Mouse (Mus musculus) spleen, embryonic (tissue): ENCODE data around the gene Edem1.
"Not testable (repeated sequence)": the region's sequence is repeated elsewhere in the genome, so short reads cannot be mapped to it uniquely, and the experiment has no call there.

Experiments used
- CTCF ChIA-PET: fragments of 350-600 bp; sonication (Branson Sonifier 250); formaldehyde crosslinking; loops from one replicate; lab custom pipeline; 2022; lab: Charles Lee

The Edem1 gene

DNA sequence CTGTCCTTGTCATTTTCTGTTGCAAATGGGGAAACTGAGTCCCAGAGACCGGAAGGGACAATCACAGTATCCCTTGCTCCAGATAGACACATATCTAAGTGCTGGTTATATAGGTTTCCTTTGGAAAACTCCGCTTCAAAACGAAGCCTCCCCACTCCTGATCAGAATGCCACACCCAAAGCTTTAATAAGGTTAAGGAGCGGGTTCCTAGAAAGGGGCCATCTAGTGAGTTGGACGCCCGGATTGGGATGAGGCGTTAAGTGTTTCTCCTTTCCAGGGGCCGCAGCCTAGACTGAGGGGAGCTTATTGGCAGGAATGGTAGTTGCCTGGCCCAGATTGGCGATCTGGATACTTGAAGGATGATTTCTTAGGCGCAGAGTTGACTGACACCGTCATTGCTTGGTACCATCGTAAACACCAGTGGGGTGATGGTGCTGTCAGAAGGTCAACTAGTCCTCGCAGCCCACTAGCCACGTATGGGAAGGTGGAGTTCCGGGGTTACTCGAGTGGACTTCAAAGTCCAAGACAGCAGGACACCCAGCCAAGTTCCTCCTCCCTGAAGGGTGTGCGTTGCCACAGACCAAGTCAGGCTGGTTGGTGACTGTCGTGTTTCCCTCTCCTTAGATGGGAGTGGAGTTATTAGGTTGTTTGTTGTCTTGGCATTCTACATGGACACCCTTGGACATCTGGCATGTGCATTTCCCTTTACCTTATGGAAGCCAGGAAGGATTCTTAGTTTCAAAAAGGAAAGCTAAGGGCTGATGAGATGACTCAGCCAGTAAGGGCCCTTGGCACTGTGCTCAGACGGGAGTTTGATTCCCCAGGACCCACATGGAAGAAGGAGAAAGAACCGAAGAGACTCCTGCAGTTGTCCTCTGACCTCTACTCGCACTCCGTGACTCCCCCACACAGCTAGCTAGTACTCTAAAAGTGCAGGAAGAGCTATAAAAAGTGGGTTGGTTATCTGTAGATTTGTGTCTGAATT is 1.2 kb downstream of the Edem1 start:
- CTCF ChIA-PET: no interaction called here

DNA sequence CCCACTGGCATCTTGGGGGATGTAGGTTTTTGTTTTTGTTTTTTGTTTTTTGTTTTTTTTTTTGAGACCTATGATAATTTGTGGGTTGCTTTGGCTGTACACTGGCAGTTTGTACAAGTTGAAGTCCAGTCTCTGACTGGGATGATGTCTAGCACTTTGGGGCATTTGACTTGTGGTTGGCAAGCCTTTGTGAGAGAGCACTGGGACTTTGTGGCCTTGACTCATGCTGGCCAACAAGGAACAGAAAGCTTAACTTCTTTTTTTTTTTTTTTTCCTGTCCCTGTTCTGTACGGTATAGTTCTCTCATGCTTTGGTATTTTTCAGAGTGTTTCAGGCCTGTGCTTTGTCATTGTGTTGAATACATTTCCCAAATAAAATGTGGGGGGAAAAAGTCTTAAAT is 3.7 kb downstream of the Edem1 start:
- CTCF ChIA-PET: no interaction called here

DNA sequence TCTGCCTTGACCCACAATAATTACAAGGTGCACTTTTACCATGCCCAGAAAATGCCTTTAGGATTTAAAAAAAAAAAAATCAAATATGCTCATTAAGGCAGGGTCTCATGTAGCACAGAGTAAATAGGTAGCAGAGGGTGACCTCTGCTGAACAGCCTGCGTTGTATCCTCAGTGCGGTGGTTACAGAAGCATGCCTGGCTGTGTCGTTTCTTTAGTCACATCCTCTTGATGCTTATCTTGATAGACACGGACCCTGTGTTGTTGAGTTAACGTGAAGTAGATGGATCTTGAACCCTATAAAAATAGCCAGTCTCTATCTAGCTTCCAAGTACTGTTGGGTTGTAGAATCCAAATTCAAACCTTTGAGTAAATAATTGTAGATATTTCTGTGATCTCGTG is 4.5 kb downstream of the Edem1 start:
- CTCF ChIA-PET: no interaction called here

DNA sequence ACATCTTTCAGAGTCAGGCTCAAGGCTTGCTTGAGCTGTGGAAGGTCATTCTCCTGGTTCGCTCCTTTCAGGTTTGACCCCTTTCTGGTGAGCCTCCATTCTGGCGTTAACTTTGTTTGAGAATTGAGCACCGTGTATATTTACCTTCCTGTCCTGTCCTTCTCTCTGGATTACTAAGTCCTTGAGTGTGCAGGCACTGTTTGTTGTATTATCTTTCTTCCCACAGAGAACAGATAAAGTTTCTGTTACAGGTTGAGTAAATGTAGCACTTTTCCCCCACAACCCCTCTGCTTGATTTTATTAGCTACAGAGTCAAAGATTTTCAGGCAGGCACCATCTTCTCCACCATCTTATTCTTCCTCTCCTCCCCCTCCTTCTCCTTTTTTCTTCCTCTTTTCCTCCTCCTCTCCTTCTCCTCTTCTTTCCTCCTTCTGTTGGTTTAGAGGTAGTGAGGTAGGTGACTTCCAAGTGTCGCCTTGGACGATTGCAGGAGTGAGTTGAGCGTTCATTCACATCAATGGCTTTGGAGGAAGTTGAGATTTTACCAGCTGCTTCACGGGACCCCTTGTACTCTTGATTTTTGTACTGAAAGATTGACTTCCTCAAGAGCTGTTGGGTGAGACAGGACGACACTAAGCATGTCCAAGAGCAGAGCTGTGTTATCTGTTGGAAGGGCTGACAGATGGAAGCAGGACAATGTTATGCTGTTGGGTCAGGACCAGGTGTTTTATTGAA is 5.7 kb downstream of the Edem1 start:
- CTCF ChIA-PET: interaction anchor here (1.1 kb wide), 1 partner anchor 30 kb away, joined by 3 read pairs; no protein-coding TSS in a partner anchor

DNA sequence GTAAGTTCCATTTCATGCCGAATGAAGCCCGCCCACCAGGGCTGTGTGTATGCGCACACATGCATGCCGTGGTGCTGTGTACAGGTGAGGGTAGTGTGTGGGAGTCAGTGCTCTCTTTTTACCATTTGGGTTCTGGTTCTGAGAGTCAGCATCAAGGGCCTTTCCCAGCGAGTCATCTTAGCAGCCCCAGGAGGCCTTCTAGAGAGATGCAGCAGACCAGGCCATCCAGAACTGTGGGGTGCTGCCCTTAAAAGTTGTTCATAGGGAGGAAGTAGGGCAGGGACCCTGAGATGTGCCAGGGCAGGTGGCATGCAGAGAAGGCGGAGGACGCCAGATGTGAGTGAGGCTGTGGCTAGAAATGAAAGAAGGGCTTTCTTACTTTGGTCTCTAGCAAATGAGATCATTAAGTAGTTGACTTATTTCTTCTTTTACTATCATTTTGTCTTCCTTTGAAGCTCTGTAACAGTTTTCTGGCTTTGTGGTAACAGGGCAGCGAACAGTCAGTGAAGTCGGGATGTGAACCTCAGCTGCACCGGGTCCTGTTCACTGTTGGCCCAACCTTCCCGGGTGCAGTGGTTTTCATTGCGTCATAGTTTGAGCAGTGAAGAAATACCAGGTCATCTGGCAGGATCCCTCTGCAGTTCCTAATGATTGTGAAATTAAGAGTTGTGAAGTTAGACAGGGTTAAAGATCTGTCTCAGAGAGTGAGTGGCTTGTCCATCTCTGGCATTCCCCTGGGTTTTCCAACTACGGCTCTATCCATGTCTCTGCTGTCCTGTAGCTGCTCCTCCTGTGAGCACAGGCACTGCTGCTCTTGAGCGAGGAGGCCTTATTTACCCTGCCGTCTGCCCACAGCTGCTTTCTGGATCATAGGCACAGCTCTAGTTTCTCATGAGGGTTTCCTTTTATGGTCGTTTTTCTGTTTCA is 7.6 kb downstream of the Edem1 start:
- CTCF ChIA-PET: no interaction called here

DNA sequence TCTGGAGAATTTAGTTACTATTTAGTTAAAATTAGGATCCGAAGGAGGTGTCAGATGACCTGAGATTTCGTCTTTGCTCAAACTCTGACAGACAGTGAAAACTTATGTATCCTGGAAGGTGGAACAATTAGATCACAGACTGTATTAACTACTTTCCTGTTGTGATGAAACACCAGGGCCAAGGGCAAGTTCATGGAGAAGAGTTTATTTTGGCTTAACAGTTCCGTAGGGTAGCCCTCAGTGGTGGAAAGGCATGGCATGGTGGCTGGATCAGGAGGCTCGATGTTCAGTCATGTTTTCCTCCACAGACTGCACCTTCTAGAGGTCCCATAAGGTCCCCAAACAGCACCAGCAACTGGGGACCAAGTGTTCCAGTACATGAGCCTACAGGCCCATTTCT is 8.6 kb downstream of the Edem1 start:
- CTCF ChIA-PET: no interaction called here

DNA sequence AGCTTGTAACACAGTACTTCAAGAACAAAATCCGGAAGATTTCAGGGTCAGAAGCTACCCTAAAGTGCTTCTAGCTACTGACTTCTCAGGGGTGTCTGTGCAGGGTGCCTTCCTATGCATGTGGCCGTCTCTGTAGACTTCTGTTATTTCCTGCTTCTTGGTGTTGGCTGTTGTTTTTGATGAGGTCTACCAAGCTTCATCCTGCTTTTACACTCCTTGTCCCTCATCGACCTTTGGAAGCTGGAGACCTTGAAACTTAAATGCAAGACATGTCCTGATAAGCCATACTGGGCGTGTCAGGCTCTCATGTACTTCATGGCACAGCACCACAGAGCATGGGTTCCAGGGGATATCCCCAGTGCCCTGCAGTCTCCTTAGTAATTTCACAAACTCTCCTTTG is 9.5 kb downstream of the Edem1 start:
- CTCF ChIA-PET: no interaction called here

DNA sequence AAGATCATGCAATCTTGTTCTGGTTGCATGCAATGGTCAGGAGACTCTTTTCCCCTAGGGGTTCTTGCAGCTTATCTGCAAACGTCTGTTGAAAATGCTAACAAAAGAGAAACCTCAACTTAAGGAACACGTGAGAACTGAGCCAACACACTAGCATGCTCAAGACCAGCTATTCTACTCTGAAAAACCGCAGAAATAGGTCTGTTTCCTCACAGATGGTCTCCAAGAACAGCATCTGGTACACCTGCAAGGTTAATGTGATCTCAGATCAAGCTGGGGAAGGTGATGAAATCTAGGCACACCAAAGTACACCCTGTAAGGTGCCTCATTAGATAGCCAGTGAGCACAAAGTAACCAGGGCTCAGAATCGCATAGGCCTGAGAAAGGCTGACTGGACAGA is 11.0 kb downstream of the Edem1 start:
- CTCF ChIA-PET: no interaction called here

DNA sequence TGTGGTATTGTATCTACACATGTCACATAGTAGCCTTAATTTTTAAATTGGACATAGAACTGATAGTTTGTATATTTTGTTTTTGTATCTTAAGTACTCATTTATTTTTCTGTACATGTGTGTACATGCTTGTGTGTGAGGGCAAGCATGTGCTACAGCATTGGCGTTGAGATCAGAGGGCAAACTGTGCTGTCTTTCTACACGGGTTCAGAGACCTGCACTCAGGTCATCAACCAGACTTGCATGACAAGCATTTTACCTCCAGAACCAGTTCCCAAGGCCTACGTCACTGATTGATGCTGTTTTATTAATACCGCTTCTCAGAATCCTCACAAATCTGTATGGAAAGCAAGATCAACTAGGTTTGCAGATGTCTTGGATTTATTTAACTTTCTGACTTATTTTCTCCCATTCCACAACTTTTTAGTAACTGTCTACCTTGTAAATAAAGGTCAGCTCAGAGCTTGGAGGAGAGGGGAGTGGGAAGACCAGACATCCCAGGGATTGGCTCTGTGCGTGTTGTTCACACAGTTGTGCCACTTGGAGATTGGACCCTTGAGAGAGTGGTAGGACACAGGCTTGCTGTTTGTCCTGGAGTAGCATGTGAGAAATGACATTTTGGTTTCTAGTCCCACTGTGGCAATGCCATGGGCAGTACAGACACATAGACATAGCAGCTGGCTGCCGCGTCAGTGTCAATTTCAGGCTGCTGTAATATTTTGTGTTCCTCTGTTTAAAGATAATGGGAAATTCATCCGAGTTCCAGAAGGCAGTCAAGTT is 12.6 kb downstream of the Edem1 start:
- CTCF ChIA-PET: no interaction called here

DNA sequence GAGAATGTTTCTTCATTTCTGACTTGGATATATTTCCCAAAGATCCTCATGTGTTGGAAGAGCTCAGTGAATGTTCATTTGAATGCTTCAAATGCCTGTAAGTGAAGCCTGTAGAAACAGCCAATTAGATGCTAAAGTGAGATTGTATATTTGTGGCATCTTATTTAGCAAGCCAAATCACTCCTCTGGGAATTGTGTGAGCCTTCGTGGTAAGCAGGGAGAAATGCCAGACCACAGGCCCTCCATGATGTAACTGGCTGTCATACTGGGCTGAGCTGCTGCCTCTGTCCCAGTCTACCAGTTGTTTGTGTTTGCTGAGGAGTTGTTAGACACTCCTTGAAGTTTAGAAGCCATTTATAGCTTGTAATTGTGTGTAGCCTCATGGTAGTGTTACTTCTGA is 15.2 kb downstream of the Edem1 start:
- CTCF ChIA-PET: no interaction called here

DNA sequence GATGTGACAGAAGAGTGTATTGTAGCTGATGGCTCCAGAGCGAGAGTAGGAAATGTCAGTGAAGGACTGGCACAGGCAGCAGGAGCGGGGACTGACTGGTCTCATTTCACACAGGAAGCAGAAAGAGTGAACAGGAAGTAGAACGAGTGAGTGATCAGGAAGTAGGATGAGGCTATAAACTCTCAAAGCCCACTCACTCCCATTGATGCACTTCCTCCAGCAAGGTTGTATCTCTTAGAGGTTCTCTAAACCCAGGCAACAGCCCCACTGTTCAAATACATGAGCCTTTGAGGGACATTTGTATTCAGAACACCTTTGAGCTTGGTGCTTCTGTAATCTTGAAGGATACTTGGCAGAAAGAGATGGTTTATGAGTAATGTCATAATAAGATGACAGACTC is 15.7 kb downstream of the Edem1 start:
- CTCF ChIA-PET: interaction anchor here (0.7 kb wide), 1 partner anchor 99 kb away, joined by 6 read pairs; no protein-coding TSS in a partner anchor

DNA sequence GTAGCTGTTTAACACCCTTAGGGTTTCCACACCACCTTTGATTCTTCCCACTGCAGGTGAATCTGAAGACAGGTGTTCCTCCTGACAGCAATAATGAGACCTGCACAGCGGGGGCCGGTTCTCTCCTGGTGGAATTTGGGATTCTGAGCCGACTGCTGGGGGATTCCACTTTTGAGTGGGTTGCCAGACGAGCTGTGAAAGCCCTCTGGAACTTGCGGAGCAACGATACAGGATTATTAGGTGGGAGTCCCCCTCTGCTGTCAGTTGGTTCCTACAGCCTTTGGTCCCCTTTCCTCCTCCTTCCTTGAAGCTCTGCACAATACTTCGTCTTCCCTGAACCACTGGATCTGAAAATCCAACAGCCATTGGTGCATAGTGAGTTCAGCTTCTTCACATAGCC is 16.3 kb downstream of the Edem1 start:
- CTCF ChIA-PET: interaction anchor here (0.6 kb wide), 1 partner anchor 94 kb away, joined by 4 read pairs; no protein-coding TSS in a partner anchor

DNA sequence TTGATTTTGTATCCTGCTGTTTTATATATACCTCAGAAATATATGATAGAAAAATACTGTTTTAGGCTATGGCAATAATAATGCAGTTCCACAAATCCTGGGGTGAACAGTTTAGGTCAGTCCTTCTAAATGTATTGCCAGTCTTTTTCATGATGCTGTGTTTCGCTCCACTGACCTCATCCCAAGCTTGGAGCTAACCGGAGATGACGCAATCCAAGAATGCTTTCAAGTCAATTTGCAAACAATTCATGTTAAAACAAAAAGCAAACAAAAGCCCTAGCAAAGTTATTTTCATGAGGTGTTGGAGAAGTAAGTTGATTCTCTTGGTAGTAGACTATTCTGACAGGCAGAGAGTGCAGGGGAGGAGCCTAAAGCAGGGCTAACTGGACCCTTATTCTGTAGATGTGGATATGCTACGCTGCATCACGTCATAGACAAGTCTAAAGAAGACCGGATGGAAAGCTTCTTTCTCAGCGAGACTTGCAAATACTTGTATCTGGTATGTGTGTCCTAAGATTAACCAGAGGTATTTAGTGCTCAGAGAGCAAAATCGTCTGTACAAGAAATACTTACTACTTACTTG is 23.7 kb downstream of the Edem1 start:
- CTCF ChIA-PET: no interaction called here

DNA sequence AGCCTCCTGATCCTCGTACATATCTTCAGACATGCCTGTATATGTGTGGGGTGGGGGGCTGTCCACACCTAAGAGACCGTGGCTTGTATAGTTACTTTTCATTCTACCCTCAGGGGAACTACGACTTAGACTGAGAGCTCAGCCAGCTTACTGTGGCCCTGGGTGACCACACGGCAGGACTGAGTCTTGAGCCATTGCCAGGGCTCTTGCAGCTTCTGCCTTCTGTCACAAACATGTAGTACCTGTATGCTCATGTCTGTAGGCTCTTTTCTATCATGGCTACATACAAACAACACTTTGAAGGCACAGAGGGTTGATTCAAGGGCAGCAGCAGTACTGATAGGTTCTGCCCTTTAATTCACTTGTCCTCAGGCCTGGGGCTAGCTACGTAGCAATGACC is 24.5 kb downstream of the Edem1 start:
- CTCF ChIA-PET: no interaction called here

DNA sequence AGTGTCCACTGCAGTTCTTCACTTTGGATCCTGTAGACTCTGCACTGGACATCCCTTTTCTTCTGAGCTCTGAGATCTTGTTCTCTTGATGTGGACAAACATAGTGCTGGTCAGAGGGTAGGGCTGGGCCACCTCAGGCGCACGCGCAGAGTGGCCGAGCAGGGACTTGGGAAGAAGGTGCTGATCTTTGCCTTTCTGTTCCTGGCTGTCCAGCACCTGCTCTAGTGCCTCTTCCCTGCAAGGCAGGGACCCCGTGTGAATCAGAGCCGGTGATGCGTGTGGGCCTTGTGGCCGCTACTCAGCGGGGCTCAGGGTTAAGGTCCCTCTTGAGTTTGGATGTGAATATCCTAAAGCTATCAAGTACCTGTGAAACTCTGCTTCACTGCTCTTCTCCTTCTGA is 30.1 kb downstream of the Edem1 start:
- CTCF ChIA-PET: no interaction called here

DNA sequence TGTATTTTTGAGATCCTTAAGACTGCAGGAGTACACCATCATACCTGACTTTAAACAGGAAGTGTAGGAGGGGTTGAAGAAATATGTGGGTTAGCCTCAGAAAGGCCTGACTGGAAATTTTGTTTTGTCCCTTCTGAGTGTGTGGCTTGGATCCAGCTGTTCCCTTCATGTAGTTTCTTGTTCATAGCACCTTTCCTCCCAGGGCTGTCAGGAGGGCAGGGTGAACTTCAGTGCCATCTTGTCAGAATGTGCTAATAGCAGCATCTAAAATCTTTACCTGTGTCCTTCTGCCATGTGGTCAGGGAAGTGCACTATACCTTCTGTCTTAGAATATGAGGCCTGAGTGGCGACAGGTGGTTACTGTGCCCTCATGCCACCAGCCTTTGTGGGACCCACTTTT is 32.8 kb downstream of the Edem1 start:
- CTCF ChIA-PET: interaction anchor here (0.6 kb wide), 1 partner anchor 44 kb away, joined by 5 read pairs; no protein-coding TSS in a partner anchor

DNA sequence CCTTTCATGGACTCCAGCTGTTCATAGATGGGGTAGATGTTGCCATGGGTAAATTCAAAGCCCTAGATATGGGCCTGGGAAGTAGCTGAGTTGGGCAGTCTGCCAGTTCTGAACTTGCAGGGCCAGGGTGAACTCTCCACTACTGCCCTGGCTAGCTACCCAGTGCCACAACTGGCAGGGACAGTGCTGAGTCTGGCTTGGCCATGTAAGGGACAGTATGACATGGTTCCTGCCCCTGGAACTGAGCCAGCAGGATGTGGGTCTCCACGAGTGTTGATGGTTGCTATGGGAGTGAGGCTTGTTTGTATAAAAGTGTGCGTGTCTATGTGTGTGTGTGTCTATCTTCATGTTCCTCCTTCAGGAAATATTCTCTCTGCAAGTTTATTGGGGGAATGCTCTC is 34.1 kb downstream of the Edem1 start:
- CTCF ChIA-PET: interaction anchor here (0.9 kb wide), 1 partner anchor 16 kb away, joined by 9 read pairs; no protein-coding TSS in a partner anchor

DNA sequence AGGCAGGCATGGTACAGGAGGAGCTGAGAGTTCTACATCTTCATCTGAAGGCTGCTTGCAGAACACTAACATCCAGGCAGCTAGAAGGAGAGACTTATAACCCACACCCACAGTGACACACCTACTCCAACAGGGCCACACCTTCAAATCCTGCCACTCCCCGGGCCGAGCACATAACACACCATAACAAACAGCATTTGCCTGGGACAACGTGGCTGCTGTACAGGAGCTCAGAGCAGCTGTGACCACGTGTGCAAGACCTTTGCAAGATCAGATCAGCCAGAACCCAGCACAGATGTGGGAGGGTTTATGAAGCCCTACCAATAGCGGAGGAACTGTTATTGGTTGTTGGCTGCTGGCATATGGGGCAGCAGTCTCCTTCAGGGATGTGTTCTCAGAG is 37.9 kb downstream of the Edem1 start:
- CTCF ChIA-PET: no interaction called here

DNA sequence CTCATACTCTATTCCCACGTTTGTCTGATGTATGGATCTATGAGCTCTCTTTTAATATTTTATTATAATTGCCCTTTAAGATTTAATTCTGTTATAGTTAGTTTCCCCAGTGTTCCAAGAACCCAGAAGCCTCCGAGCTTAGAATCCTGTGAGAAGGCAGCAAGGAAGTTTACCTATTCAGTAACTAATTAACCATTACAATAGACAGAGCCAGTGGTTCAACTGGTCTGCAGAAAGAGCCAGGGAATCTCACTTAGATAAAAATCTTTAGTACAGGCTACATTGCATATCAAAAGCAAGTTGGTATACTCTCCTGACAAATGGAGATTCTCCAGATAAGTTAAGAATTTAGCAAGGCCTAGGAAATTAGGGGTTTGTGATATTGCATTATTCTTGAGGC is 40.6 kb downstream of the Edem1 start:
- CTCF ChIA-PET: not testable (repeated sequence)

DNA sequence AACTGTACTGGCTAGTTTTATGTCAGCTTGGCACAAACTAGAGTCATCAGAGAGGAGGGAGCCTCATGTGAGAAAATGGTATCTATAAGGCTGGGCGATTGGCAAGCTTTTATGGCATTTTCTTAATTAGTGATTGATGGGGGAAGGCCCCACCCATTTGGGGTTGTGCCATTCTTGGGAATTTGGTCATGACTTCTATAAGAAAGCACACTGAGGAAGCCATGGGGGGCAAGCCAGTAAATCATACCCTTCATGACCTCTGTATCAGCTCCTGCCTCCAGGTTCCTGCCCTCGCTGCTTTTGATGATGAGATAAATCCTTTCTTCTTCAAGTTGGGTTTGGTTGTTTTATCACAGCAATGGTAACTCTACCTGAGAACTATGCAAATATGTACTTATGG is 42.0 kb downstream of the Edem1 start:
- CTCF ChIA-PET: no interaction called here
